Mouse (Mus musculus): ENCODE results near the gene Nsd2. TPM values are rescaled to one million over a fixed set of nuclear protein-coding genes. Genes with fewer than 3 reads are reported as not detected.
A peak's percentile ranks its signal among the peaks of the same experiment; 100 is the strongest.
"Not testable (repeated sequence)": the region's sequence is repeated elsewhere in the genome, so short reads cannot be mapped to it uniquely, and the experiment has no call there.

The Nsd2 gene
- polyA plus RNA-seq, 1 experiment from 2014 or later: 70.5 TPM

- no peak overlapping the region for H3K4me3 ChIP-seq (replicated peaks)
Measured at GRCm38 (mm10) chr5:33934081-33934480, 113.6 kb downstream of the Nsd2 start.

DNA sequence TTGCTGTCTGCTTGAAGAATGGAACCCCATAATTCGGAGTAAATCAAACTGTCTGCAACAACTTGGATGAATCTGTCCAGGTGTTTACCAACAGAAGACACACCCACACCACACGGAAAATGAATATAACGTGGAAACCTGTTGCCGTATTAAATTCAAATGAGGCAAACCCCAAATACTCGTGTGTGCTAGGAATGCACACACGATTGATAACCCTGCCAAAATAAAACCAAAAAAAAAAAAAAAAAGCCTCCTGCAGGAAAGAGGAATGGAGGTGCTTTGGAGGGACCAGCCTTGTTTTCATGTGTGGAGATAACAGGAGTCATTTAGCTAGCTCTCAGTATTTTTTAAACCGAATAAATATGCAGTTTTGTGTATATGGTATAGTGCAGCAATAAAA is 114.4 kb downstream of the Nsd2 start:
- Histone ChIP-seq H3K36me3 (peaks cover 25% of the 10 kb centered on the region), H3K4me2 (peak overlapping the region; percentile 72)
- 78% methylated on average over 7 of the region's 7 CpGs for WGBS

More at GRCm38 (mm10) chr5:33934081-33934480, 113.6 kb downstream of the Nsd2 start:
- Histone ChIP-seq H3K4me1 (replicated peaks) (peaks cover 22% of the 10 kb centered on the region), H3K27me3 (no peaks in the 10 kb centered on the region), H3K9me3 (peaks cover 6% of the 10 kb centered on the region; the same call in 1 of the 2 replicates), H3K27ac (no peak overlapping the region), H3K9ac (replicated peaks) (no peak overlapping the region), H3K36me3 (peaks cover 25% of the 10 kb centered on the region), H3K4me2 (peak overlapping the region; percentile 72)
- WGBS: 76% methylated on average over 2 of the region's 2 CpGs
- no peak for ATAC-seq (ENCODE audit: insufficient number of reproducible peaks, insufficient read depth, low FRiP score, low TSS enrichment, low read depth)

DNA sequence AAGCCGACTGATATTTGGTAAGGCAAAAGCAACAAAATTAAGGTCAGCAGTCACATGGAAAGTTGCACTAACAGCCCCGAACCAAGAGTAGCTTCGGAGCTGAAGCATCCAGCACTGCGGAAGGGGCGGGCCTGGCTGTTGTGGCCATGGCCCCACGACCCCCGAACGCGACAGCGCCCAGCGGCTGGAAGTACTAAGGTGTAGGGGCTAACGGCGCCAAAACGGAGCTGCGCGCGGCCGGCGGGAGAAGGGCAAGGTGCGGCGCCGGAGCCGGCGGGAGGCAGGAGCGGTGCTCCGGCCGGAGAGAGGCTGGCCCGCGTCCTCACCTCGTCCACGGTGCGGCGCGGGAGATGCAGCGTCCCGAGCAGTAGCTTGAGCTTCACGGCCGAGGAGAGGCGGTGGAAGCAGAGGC is 115.2 kb downstream of the Nsd2 start:
- Histone ChIP-seq H3K4me2 (peak overlapping the region; percentile 72), H3K36me3 (peaks cover 23% of the 10 kb centered on the region), H3K27me3 (no peaks in the 10 kb centered on the region), H3K9me3 (peaks cover 15% of the 10 kb centered on the region), H3K4me3 (replicated peaks) (peak overlapping the region; percentile 93), H3K4me1 (replicated peaks) (peaks cover 22% of the 10 kb centered on the region), H3K27ac (peak overlapping the region; percentile 94), H3K9ac (replicated peaks) (peak overlapping the region; percentile 95)
- peak; percentile 52 for ATAC-seq (ENCODE audit: insufficient number of reproducible peaks, insufficient read depth, low FRiP score, low TSS enrichment, low read depth)
- whole genome bisulfite sequencing: under 1% methylated on average over 39 of the region's 39 CpGs

More for the DNA sequence above, 114.4 kb downstream of the Nsd2 start:
- Histone ChIP-seq H3K9ac (replicated peaks) (no peak overlapping the region), H3K4me1 (replicated peaks) (peaks cover 22% of the 10 kb centered on the region), H3K27ac (no peak overlapping the region), H3K9me3 (peaks cover 10% of the 10 kb centered on the region; the same call in 1 of the 2 replicates), H3K27me3 (no peaks in the 10 kb centered on the region), H3K4me3 (replicated peaks) (peak overlapping the region; percentile 93)
- no peak for ATAC-seq (ENCODE audit: insufficient number of reproducible peaks, insufficient read depth, low FRiP score, low TSS enrichment, low read depth)

GRCm38 (mm10) chr5:33936120-33936707 is 115.7 kb downstream of the Nsd2 start, which contains the start of gene Nelfa:
Gene Nelfa (minus strand): TSS chr5:33936413.
- Histone ChIP-seq H3K27me3 (no peaks in the 10 kb centered on the region), H3K4me2 (peak within 1 kb of the TSS; percentile 72), H3K36me3 (peaks cover 21% of the 10 kb centered on the region), H3K9me3 (peaks cover 20% of the 10 kb centered on the region), H3K4me3 (replicated peaks) (peak within 1 kb of the TSS; percentile 93), H3K4me1 (replicated peaks) (peaks cover 22% of the 10 kb centered on the region), H3K9ac (replicated peaks) (peak within 1 kb of the TSS; percentile 95), H3K27ac (peak within 1 kb of the TSS; percentile 94)
- peak; percentile 98 for ATAC-seq (ENCODE audit: insufficient number of reproducible peaks, insufficient read depth, low FRiP score, low TSS enrichment, low read depth)
- WGBS: under 1% methylated on average over 60 of the region's 61 CpGs

DNA sequence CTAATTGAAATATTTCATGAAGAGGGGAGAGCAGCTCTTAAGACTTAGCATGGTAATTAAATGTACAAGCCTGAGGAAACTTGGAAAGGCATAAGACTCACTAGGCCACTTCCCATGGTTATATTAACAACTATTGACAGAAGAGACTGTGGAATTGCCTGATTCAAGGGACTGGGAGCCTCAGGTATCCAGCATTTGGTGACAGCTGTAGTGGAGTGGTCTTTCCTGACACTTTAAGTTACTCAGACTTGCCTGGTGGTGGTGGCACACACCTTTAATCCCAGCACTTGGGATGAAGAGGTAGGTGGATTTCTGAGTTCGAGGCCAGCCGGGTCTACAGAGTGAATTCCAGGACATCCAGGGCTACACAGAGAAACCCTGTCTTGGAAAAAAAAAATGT is 116.7 kb downstream of the Nsd2 start:
- Histone ChIP-seq H3K9ac (replicated peaks) (no peak overlapping the region; the same call in 1 of the 2 replicates), H3K4me2 (peak overlapping the region; percentile 72), H3K9me3 (peaks cover 22% of the 10 kb centered on the region), H3K36me3 (peaks cover 16% of the 10 kb centered on the region), H3K27ac (no peak overlapping the region), H3K27me3 (no peaks in the 10 kb centered on the region), H3K4me1 (replicated peaks) (peaks cover 22% of the 10 kb centered on the region), H3K4me3 (replicated peaks) (peak overlapping the region; percentile 93)
- no peak for ATAC-seq (ENCODE audit: insufficient number of reproducible peaks, insufficient read depth, low FRiP score, low TSS enrichment, low read depth)
- WGBS: 94% methylated on average over 2 of the region's 2 CpGs

GRCm38 (mm10) chr5:33938448-33938847 is 117.9 kb downstream of the Nsd2 start:
- peaks cover 26% of the 10 kb centered on the region for H3K9me3 ChIP-seq
- H3K36me3 ChIP-seq: peaks cover 13% of the 10 kb centered on the region
- H3K27me3 ChIP-seq: no peaks in the 10 kb centered on the region
- no peak overlapping the region for H3K27ac ChIP-seq
- no peak overlapping the region for H3K9ac ChIP-seq (replicated peaks)
- H3K4me3 ChIP-seq (replicated peaks): no peak overlapping the region
- H3K4me1 ChIP-seq (replicated peaks): peaks cover 22% of the 10 kb centered on the region
- no peak overlapping the region for H3K4me2 ChIP-seq
- 96% methylated on average over 3 of the region's 3 CpGs for whole genome bisulfite sequencing
- ATAC-seq (ENCODE audit: insufficient number of reproducible peaks, insufficient read depth, low FRiP score, low TSS enrichment, low read depth): no peak

DNA sequence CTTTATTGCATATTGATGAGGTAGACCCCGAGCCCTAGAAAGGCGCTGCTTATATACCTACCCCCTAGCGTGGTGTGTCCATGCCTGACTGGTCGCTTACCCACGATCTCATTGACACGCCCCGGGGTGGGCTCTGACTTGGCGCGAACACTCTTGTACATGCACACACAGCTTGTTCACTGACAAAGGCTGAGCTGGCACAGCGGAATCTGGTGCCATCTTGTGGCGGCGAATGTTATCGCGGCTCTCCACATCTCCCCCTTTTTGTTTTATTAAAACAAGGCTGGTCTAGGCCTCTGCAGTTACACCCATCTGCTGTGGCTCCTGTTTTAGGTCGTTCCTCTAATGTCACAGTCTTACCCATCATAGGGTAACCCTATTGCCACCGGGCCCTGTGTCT is 126.5 kb downstream of the Nsd2 start:
- ATAC-seq (ENCODE audit: insufficient number of reproducible peaks, insufficient read depth, low FRiP score, low TSS enrichment, low read depth); H3K9ac ChIP-seq (replicated peaks); H3K27ac ChIP-seq; H3K27me3 ChIP-seq; H3K4me3 ChIP-seq (replicated peaks); H3K4me1 ChIP-seq (replicated peaks); H3K4me2 ChIP-seq; H3K36me3 ChIP-seq: not testable (repeated sequence)
- H3K9me3 ChIP-seq: peaks cover 36% of the 10 kb centered on the region
- 85% methylated on average over 16 of the region's 16 CpGs for WGBS

Small RNA genes within 50 kb of the gene (microRNA-seq; reads per million reads assigned to microRNA genes)
- not detected for gene Mir7024

Other genes with a start within 250 kb of the Nsd2 start
- gene Fam53a, start 191.1 kb upstream of the Nsd2 start, polyA plus RNA-seq (2016; fragmentation: Nextera tagmentation; extraction: Ambion mirVana): 71.5 and 78.8 TPM in 2 replicates
- gene Gm9903, start 190.8 kb upstream of the Nsd2 start, polyA plus RNA-seq (2016; fragmentation: Nextera tagmentation; extraction: Ambion mirVana): 0.46 and 0.74 TPM in 2 replicates
- gene Slbp, start 168.2 kb upstream of the Nsd2 start, polyA plus RNA-seq (2016; fragmentation: Nextera tagmentation; extraction: Ambion mirVana): 307 and 311 TPM in 2 replicates
- gene Tacc3, start 162.6 kb upstream of the Nsd2 start, polyA plus RNA-seq (2016; fragmentation: Nextera tagmentation; extraction: Ambion mirVana): 258 and 275 TPM in 2 replicates
- 41.9 and 42.8 TPM in 2 replicates for gene Tmem129, start 162.3 kb upstream of the Nsd2 start, polyA plus RNA-seq (2016; fragmentation: Nextera tagmentation; extraction: Ambion mirVana)
- 24.5 and 28.0 TPM in 2 replicates for gene Fgfr3, start 99.1 kb upstream of the Nsd2 start, polyA plus RNA-seq (2016; fragmentation: Nextera tagmentation; extraction: Ambion mirVana)
- 55.7 and 56.6 TPM in 2 replicates for gene Letm1, start 37.9 kb upstream of the Nsd2 start, polyA plus RNA-seq (2016; fragmentation: Nextera tagmentation; extraction: Ambion mirVana)
- 69.0 and 76.8 TPM in 2 replicates for gene Nelfa, start 115.7 kb downstream of the Nsd2 start, polyA plus RNA-seq (2016; fragmentation: Nextera tagmentation; extraction: Ambion mirVana)
- gene Gm1673, start 162.7 kb downstream of the Nsd2 start, polyA plus RNA-seq (2016; fragmentation: Nextera tagmentation; extraction: Ambion mirVana): 186 and 197 TPM in 2 replicates
- 0.13 and 0.20 TPM in 2 replicates for gene Nat8l, start 175.3 kb downstream of the Nsd2 start, polyA plus RNA-seq (2016; fragmentation: Nextera tagmentation; extraction: Ambion mirVana)

Data from limb, embryonic 12.5 days (tissue).